Mouse (Mus musculus) embryonic stem cell, embryonic (primary cell): ENCODE results near the gene Atf6b.

Source experiments
- CTCF ChIA-PET, 4 experiments: fragments of 300-600 bp in 2 of 4; fragments of 350-600 bp in 2 of 4; sonication (Branson Sonifier 250); formaldehyde crosslinking; loops; one replicate each; lab custom pipeline; 2022; ENCODE audit warnings: inconsistent platforms in 2 of 4; lab: Charles Lee
- POLR2A ChIA-PET, 4 experiments: fragments of 300-600 bp in 2 of 4; fragments of 350-600 bp in 2 of 4; sonication (Branson Sonifier 250); formaldehyde crosslinking; loops; one replicate each; lab custom pipeline; 2022; ENCODE audit warnings: antibody characterized with exemption in 4 of 4, inconsistent platforms in 1 of 4; lab: Charles Lee

Gene Atf6b

DNA sequence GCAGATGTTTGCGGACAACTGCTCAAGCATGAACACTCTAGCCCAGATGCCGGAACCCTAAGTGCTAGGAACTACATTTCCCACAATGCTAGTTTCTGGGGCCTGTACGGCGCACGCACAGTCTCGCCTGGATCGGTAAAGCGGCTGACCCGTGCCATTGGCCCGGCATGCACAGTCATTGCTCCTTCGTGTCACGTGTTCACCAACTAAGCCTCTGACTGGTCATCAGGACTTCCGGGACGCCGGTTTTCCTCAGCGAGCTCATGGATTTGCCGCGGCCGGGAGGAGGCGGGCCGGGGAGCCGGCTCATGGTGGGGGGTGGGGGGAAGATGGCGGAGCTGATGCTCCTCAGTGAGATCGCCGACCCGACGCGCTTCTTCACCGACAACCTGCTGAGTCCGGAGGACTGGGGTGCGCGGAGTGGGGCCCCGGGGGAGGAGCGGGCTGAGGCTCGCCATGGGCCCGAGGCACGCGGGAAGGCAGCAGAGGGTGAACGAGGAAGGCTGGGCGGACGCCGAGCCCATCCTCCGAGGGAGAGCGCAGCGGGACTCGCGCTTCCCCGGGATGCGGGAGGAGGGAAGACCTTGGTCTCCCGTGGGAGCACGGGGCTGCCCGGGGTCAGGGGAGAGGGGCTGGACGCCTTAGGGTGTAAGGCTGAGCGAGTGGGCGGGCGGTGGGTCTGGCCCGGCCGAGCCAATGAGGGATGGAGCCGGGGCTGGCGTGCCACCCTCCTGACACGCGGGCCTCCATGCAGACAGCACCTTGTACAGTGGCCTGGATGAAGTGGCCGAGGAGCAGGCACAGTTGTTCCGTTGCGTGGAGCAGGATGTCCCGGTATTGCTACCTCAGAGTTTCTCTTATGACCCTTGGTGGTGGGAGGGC, at the start of gene Atf6b:
TSS of gene Atf6b (plus strand) at position 241 of the 882 bp plus-strand sequence.
- ChIA-PET CTCF (interaction anchor here (0.6 to 1.4 kb wide), 24 partner anchors 13 to 522 kb away, joined by 3 to 12 read pairs (median 4); partner anchors contain the start of gene Gpsm3 (in 1 of the 4)), POLR2A (interaction anchor here (0.5 to 4.0 kb wide), 62 partner anchors 8 to 1175 kb away, joined by 3 to 24 read pairs (median 4); partner anchors contain the start of genes H2-DMa (in 2 of the 4), Pbx2 (in 2 of the 4), Prrt1 (in 2 of the 4) and Agpat1 (in 1 of the 4))

DNA sequence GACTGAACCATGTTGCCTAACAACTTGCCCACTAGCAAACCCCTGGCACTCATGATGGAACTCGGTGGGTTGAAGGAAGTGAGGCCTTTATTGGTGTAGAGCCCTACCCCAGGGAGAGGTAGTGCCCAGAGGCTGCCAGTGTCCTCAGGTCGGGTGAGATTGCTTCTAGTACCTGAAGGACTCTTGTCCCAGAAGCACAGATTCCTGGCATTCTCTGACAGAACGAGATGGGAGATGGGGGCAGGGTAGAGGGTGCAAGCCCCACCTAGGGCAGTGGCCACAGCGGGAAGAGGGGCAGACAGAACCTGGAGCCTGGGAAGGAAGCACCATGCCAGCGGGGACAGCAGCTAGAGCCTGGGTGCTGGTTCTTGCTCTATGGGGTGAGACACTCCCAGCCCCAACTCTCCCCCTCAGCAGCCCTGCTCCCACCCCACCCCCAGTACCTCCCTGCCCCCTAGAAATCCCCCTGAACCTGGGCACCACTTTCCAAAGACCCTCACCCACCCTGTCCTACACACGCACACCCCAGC, 49.3 kb upstream of the Atf6b start, which contains the start of gene Ager:
TSS of gene Ager (plus strand) at position 297 of the 530 bp plus-strand sequence.
- CTCF ChIA-PET = interaction anchor here in 3 of 4 experiments (0.7 to 2.2 kb wide), 4 partner anchors 21 to 485 kb away, joined by 3 to 7 read pairs (median 6); no protein-coding TSS in a partner anchor
- POLR2A ChIA-PET = interaction anchor here in 3 of 4 experiments (0.6 to 9.3 kb wide), 6 partner anchors 8 to 565 kb away, joined by 3 to 102 read pairs (median 3); partner anchors contain the start of genes Gpsm3 (in 2 of the 3), Pbx2 (in 2 of the 3), Fkbpl (in 1 of the 3) and H2-DMa (in 1 of the 3)

DNA sequence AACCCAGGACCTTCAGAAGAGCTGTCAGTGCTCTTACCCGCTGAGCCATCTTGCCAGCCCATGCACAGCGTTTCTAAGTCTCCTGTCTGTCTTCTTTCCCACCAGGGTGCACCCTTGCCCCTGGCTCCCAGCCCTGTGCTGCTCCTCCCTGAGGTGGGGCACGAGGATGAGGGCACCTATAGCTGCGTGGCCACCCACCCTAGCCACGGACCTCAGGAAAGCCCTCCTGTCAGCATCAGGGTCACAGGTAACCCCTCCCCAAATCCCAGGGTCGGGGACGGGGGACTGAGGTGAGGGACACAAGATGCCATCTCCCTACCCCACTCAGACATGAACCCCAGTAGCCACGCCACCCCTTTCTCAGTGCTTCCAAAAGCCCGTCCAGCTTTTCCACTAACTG, 47.1 kb upstream of the Atf6b start:
- ChIA-PET CTCF (interaction anchor here in 2 of 4 experiments (1.2 to 1.6 kb wide), 3 partner anchors 19 to 44 kb away, joined by 3 to 6 read pairs (median 4); no protein-coding TSS in a partner anchor), POLR2A (interaction anchor here in 3 of 4 experiments (0.6 to 9.3 kb wide), 7 partner anchors 10 to 776 kb away, joined by 3 to 102 read pairs (median 5); partner anchors contain the start of genes Gpsm3 (in 2 of the 3), Pbx2 (in 2 of the 3), Ndufa7 (in 1 of the 3) and Rps28 (in 1 of the 3))

DNA sequence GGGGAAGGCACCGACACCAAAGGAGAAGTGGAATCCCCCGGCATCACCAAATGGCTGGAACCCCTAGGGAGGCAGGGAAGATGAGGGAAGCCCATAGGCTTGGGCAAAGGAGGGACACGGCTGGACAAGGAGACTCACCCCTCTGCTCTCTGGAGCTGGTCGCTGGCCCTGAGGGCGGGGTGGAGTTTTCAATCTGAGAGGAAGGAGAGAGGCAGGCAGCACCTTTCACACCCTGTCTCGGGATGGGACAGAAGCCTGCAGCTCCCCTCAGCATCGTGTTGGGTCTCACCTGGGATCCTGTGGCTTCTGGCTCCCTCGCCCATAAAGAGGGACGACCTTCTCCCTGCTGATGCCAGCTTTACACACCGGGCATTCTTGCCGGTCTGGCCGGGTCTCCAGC, 45.1 kb upstream of the Atf6b start:
- POLR2A ChIA-PET = interaction anchor here in 2 of 4 experiments (1.6 to 9.3 kb wide), 5 partner anchors 8 to 39 kb away, joined by 4 to 102 read pairs (median 6); partner anchors contain the start of genes Gpsm3 (in 2 of the 2) and Pbx2 (in 2 of the 2)

DNA sequence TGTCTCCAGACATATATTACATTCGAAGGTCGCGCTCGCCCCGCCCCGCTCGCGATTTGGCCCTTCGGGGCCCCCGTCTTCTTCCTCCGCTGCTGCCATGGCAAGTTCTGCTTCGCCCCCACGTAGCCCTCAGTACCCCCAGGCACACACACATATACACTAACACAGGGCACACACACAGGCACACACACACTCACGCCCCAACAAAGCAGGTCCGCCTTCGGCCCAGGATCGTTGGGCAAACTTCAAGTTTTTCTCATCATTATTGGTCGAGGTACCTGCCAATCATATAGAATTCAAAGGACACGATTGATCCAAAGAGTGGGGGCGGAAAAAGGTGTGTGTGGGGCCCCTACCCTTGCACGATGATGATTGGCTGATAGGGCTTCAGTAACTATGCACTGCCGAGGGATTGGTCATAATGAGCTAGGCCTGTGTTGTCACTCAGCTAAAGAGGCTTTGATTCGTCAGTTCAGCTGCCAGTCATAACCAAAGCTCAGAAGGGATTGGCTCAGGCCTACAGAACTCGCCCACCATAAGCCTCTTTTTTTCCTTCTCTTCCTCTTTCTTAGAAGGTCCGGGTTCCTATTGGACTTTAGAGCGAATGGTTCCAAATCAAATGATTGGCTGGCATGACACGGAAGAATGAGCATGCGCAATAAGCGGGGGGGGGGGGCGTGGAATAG, 43.4 kb upstream of the Atf6b start, which contains the start of gene Rnf5:
TSS of gene Rnf5 (minus strand) at position 316 of the 686 bp plus-strand sequence.
- ChIA-PET POLR2A (interaction anchor here (0.6 to 9.3 kb wide), 59 partner anchors 8 to 653 kb away, joined by 3 to 102 read pairs (median 6); partner anchors contain the start of genes Gpsm3 (in 4 of the 4), Pbx2 (in 4 of the 4), H2-DMa (in 3 of the 4) and Fkbpl (in 2 of the 4)), CTCF (interaction anchor here in 3 of 4 experiments (0.5 to 1.6 kb wide), 19 partner anchors 10 to 698 kb away, joined by 3 to 16 read pairs (median 5); partner anchors contain the start of genes Fkbpl (in 1 of the 3), Gpsm3 (in 1 of the 3) and Pbx2 (in 1 of the 3))

More for the DNA sequence above, 45.1 kb upstream of the Atf6b start:
- CTCF ChIA-PET = no interaction called here

DNA sequence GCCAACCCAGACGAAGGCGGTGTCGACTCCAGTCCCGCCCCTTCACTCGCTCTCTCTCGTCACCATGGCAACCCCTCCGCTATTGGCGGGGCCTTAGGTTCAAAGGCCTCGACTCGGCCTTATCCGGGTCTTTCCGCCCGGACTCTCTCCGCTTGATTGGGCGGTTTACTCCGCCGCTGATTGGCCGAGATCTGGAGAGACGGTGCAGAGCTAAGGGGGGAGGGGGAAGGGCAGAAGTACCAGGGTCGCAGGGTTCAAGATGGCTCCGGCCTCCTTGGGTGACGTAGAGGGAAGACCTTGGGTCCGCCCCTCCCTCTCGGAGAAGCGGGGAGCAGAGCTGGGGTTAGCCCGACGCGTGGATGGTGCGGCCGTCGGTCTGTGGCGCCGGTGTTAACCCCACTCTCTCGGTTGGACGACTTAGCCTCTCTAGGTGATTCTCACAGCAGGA, 42.9 kb upstream of the Atf6b start, which contains the start of gene Agpat1:
TSS of gene Agpat1 (plus strand) at position 202 of the 448 bp plus-strand sequence.
- POLR2A ChIA-PET = interaction anchor here (0.5 to 9.3 kb wide), 63 partner anchors 8 to 1751 kb away, joined by 3 to 102 read pairs (median 6); partner anchors contain the start of genes Gpsm3 (in 4 of the 4), Pbx2 (in 4 of the 4), H2-DMa (in 3 of the 4) and Fkbpl (in 2 of the 4)
- CTCF ChIA-PET = interaction anchor here (0.5 to 1.6 kb wide), 19 partner anchors 10 to 698 kb away, joined by 3 to 16 read pairs (median 6); partner anchors contain the start of genes Fkbpl (in 1 of the 4), Gpsm3 (in 1 of the 4) and Pbx2 (in 1 of the 4)

DNA sequence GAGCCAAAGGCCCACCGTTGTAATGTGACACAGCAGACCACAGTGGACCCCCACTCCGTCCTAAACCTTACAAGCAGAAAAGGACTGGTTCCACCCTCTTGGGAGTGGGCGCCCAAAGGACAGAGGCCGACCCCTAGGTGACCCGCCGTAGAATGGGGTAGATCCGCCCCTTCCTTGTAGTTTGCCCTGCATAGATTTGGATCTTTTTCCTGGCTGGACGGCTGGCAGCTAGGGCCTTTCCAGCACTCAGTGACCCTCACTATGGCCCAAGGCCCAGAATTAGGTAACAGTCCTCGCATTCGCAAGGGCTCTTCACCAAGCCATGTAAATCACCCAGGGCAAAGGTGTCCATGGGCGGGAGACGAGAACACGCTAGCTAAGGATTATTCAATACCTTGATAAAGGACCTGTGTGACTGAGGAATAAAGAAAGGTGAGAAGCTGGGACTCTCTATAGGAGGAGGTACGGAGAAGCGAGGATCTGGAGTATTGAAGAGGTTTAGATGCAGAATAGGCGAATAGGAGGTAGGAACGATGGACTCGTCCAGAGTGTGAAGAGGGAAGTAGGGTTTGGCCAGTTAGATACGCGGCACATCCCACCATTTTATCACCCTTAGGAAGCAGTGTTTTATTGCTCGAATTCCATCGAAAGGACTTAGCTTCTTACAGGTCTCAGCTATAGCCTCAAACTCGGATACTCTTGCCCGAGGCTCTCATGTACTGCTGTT, 42.3 kb upstream of the Atf6b start:
- CTCF ChIA-PET = interaction anchor here (0.6 to 1.6 kb wide), 11 partner anchors 12 to 469 kb away, joined by 3 to 16 read pairs (median 6); partner anchors contain the start of genes Fkbpl (in 1 of the 4), Gpsm3 (in 1 of the 4) and Pbx2 (in 1 of the 4)
- POLR2A ChIA-PET = interaction anchor here (0.5 to 9.3 kb wide), 51 partner anchors 9 to 1751 kb away, joined by 3 to 102 read pairs (median 7); partner anchors contain the start of genes Gpsm3 (in 3 of the 4), Pbx2 (in 3 of the 4), Atf6b (in 2 of the 4) and Fkbpl (in 2 of the 4)

DNA sequence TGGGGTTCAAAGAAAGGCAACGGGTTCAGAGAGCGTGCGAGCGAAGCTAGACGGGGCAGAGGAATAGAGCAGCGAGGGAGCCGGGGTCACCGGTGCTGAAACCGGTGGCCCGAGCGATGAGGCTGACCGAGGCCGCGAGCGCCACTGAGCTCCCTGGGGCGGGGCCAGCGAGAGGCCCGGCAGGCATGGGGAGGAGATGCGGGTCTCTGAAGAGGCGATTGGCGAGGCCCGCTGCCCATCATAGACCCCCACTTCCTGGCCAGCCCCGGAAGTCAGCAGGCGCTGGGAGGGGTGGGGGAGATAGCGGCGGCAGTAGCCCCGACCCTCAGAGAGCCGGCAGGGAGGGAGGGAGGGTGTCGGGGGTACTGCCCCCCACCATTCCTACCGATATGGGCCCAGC, 41.3 kb upstream of the Atf6b start:
- ChIA-PET POLR2A (interaction anchor here in 3 of 4 experiments (0.6 to 9.3 kb wide), 39 partner anchors 9 to 1216 kb away, joined by 3 to 102 read pairs (median 5); partner anchors contain the start of genes Atf6b (in 3 of the 3), Fkbpl (in 3 of the 3), Gpsm3 (in 3 of the 3) and Pbx2 (in 3 of the 3)), CTCF (interaction anchor here in 3 of 4 experiments (0.6 to 1.1 kb wide), 9 partner anchors 13 to 470 kb away, joined by 3 to 6 read pairs (median 4); partner anchors contain the start of gene Pbx2 (in 1 of the 3))

DNA sequence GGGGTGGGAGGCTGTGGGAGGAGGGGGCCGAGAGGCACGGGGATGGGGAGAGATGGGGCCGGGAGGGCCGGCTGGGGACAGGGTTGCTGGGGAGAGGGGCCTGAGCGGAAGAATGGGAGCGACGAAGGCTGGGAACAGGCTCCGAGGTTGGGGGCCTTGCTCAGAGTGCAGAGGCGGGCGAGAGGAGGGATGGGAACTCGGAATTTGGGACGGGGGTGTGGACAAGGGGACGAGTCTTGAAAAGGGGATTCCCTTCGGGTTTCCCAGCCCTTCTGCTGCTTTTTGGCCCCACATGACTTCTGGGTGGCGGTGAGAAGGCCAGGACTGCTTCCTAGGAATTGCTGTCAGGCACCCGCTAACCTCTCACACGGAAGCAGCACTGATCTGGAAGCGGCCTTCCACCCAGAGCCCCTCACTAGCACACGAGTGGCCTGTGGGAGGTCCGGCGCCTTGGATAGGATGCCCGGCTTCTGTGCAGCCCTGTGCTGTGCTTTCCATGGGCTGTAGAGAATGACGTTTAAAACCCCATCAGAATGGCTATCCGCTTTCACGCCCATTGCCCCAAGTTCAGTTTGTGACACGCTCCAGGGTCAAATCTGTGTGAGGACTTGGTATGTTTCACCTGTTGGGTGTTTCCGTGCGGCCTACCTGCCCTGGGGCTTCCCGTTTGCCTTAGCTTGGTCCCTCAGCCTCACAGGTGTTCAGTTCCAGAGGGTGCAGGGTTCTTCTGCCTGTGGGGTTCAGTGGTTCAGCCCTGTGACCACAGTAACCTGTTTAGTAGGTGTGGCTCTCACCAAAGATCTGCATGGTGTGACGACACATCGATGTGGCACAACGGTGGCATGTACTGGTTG, 40.5 kb upstream of the Atf6b start:
- ChIA-PET POLR2A (interaction anchor here in 3 of 4 experiments (0.8 to 9.3 kb wide), 28 partner anchors 8 to 651 kb away, joined by 3 to 102 read pairs (median 6); partner anchors contain the start of genes Fkbpl (in 3 of the 3), Gpsm3 (in 3 of the 3), Pbx2 (in 3 of the 3) and Atf6b (in 2 of the 3)), CTCF (interaction anchor here in 2 of 4 experiments (0.6 to 1.1 kb wide), 4 partner anchors 13 to 356 kb away, joined by 4 to 5 read pairs (median 5); no protein-coding TSS in a partner anchor)

DNA sequence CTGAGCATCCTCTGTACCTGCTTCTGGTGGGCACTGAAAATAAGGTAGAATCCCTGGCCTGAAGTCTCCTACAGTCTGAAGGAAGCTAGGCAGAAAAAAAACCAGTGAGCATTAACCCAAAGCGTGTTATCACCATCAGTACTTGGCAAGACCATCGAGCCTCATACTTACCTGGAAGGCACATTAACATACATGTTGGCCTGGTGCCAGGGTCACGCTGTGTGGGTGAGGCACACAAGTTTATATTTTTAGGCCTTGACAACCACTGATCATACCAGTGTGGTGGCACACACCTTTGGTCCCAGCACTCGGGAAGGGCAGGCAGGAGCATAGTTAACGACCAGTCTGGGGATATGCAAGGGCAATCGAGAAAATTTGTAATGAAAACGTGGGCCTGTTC, 38.9 kb upstream of the Atf6b start:
- POLR2A ChIA-PET = no interaction called here
- CTCF ChIA-PET = no interaction called here

DNA sequence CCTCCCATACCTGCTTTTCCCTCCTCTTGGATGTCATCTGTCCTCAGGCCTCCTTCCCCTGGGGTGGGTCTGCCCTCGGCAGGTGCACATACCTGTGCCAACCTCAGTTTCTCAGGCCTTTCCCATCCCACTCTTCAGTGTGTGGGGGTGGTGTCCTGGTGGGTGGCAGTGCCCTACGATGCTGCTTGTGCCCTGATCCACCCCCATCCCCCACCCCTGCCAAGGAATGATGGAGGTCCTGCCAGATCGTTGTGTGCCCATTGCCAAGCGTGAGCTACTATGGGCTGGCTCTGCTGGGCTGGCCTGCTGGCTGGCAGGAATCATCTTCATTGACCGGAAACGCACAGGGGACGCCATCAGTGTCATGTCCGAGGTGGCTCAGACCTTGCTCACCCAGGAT, 35.9 kb upstream of the Atf6b start:
- ChIA-PET POLR2A (no interaction called here), CTCF (no interaction called here)

DNA sequence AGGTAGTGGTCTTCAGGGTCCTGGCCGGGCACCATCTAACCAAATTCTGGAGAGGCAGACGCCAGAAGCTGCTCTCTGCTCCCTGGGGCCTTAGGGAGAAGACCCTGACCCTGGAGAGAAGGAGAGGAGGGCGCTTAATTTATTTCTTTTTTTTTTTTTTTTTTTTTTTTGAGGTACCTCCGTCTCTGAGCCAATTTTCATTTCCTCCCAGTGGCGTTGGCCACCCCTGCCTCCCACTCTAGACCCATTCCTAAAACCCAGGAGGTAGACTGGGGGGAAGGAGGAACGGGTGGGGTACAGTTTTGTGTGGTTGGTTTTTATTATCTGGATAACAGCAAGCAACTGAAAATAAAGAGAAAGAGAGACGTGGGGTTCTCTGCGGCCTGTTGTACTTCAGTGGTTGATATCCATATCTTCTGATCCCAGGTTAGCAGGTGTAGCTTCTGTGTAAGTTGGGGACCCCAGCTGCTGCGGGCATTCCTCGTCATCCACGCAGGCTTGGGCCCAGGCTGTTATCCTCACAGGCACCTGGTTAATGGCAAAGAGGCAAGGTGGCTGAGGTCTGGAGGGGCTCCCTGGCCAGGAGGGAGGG, 33.8 kb upstream of the Atf6b start:
- ChIA-PET CTCF (no interaction called here), POLR2A (interaction anchor here in 1 of 4 experiments (1.2 to 2.5 kb wide), 2 partner anchors 9 to 19 kb away, joined by 4 to 10 read pairs; partner anchors contain the start of genes Agpat1 and Rnf5)

DNA sequence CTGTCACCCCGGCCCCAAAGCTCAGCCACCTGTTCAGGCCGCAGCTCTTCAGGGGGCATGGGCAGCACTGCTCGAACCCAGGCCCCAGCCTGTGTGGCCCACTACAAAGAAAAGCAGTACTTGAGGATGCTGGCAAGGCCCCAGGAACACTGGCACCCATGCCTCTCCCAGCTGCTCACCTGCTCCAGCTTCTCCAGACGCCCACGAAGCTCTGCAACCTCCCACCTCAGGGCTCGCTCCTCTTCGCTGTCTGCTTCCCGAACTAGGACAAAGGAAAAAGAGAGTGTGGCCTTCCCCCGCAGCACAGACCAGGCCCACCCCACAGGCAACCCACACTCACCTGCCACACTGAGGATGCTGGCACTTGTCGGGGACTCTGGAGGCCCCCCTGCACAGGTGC, 33.1 kb upstream of the Atf6b start:
- POLR2A ChIA-PET = interaction anchor here in 3 of 4 experiments (0.9 to 2.5 kb wide), 9 partner anchors 8 to 41 kb away, joined by 3 to 20 read pairs (median 3); partner anchors contain the start of genes Agpat1 (in 2 of the 3), Rnf5 (in 2 of the 3), Gpsm3 (in 1 of the 3) and Pbx2 (in 1 of the 3)

DNA sequence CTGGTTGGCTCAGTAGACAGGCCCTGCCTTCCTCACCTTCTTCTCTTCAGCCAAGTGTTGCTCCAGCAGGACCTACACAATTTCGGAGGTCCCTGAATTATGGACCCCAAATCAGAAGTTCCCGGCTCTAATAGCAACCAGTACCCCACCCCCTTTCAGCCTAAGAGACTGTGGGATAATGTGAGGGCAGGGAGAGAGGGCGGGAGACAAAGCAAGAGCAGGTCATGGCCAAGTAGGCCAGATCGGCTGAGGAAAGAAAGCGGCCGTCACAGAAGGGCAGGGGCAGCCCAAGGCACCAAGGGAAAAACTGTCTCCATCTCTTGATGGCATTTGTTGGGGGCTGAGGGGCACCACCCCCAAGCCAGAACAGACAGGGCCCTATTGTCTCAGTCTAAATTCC, 31.1 kb upstream of the Atf6b start, which contains the start of gene Egfl8:
TSS of gene Egfl8 (minus strand) at position 101 of the 400 bp plus-strand sequence.
- POLR2A ChIA-PET = interaction anchor here in 1 of 4 experiments (2.2 kb wide), 1 partner anchor 11 kb away, joined by 20 read pairs; the partner anchor contains the start of genes Agpat1 and Rnf5
- CTCF ChIA-PET = interaction anchor here in 1 of 4 experiments (1.5 kb wide), 1 partner anchor 44 kb away, joined by 4 read pairs; no protein-coding TSS in a partner anchor

More for the DNA sequence above, 33.1 kb upstream of the Atf6b start:
- CTCF ChIA-PET = interaction anchor here in 1 of 4 experiments (1.6 kb wide), 1 partner anchor 10 kb away, joined by 4 read pairs; no protein-coding TSS in a partner anchor
